Mouse (Mus musculus) MEL (cell line): ENCODE data around the gene Vwa3a.

Source experiments
- CHD1 ChIP-seq: IDR thresholded peaks from 2 replicates; pipeline ENCODE4 v1.6.1; 2012; ENCODE audit warnings: low read depth, mild to moderate bottlenecking, inconsistent platforms, low read length, improper control_type of control experiment
- CTCF ChIP-seq, 3 experiments: IDR thresholded peaks in 2 of 3; conservative IDR thresholded peaks in 1 of 3; 2 replicates each; pipeline ENCODE4 v1.5.1; 2011 to 2012; ENCODE audit warnings: low read length in 3 of 3, low read depth in 2 of 3, mild to moderate bottlenecking in 2 of 3, improper control_type of control experiment in 1 of 3, inconsistent platforms in 1 of 3, mixed read lengths in 1 of 3, moderate library complexity in 1 of 3; ENCODE audit not compliant: control insufficient read depth in 1 of 3, insufficient read depth in 1 of 3, poor library complexity in 1 of 3, severe bottlenecking in 1 of 3
- EP300 ChIP-seq, 2 experiments: IDR thresholded peaks; 2 replicates each; pipeline ENCODE4 v1.6.1; 2011; ENCODE audit warnings: improper control_type of control experiment in 2 of 2, low read length in 2 of 2, low read depth in 1 of 2, mild to moderate bottlenecking in 1 of 2
- NRF1 ChIP-seq: IDR thresholded peaks from 2 replicates; pipeline ENCODE4 v1.6.1; 2014; ENCODE audit warnings: low read depth, mild to moderate bottlenecking, inconsistent platforms, low read length, improper control_type of control experiment, moderate library complexity; ENCODE audit not compliant: poor library complexity, insufficient read depth, severe bottlenecking
- POLR2A ChIP-seq, 2 experiments: IDR thresholded peaks; 2 replicates each; pipeline ENCODE4 v1.6.1; 2011 to 2012; ENCODE audit warnings: low read length in 2 of 2, mild to moderate bottlenecking in 2 of 2, control low read depth in 1 of 2, improper control_type of control experiment in 1 of 2, low read depth in 1 of 2, moderate library complexity in 1 of 2; ENCODE audit not compliant: control insufficient read depth in 1 of 2, insufficient read depth in 1 of 2, poor library complexity in 1 of 2
- ZNF384 ChIP-seq: IDR thresholded peaks from 2 replicates; pipeline ENCODE4 v1.6.1; 2012; ENCODE audit warnings: low read depth, mild to moderate bottlenecking, inconsistent platforms, low read length, improper control_type of control experiment

DNA sequence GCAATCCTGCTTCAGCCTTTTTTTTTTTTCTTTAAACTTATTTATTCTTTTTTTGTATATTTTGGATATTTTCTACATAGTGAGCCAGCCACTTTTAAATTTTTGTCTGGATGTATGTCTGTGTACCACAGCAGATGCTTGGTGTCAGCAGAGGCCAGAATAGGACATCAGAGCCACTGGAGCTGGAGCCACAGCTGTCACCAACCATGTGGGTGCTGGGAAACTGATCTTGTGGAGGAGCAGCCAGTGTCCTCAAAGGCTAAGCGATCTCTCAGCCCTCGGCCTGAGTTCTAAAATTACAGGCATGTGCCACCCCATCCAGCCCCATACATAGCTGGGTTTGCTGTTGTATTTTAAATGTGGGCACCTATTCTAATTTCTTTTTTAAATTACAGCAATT is 100.7 kb downstream of the Vwa3a start:
- TF ChIP-seq CHD1: no peak
- no peak for TF ChIP-seq EP300 (IDR thresholded peaks at IDR 0.05; ENCODE audit: low read depth in 1 of 2, low read length in 2 of 2)
- TF ChIP-seq CTCF (IDR thresholded peaks at IDR 0.05 in 2 of 3, conservative IDR thresholded peaks at IDR 0.05 in 1 of 3; ENCODE audit: control insufficient read depth in 1 of 3, insufficient read depth in 1 of 3, low read depth in 2 of 3, low read length in 3 of 3, poor library complexity in 1 of 3, severe bottlenecking in 1 of 3): no peak
- TF ChIP-seq POLR2A (IDR thresholded peaks at IDR 0.05; ENCODE audit: control insufficient read depth in 1 of 2, insufficient read depth in 1 of 2, low read depth in 1 of 2, low read length in 2 of 2, poor library complexity in 1 of 2): no peak
- no peak for TF ChIP-seq ZNF384
- no peak for TF ChIP-seq NRF1
